ENCODE assay signal across 8 mouse cellular contexts in the genomic region with DNA sequence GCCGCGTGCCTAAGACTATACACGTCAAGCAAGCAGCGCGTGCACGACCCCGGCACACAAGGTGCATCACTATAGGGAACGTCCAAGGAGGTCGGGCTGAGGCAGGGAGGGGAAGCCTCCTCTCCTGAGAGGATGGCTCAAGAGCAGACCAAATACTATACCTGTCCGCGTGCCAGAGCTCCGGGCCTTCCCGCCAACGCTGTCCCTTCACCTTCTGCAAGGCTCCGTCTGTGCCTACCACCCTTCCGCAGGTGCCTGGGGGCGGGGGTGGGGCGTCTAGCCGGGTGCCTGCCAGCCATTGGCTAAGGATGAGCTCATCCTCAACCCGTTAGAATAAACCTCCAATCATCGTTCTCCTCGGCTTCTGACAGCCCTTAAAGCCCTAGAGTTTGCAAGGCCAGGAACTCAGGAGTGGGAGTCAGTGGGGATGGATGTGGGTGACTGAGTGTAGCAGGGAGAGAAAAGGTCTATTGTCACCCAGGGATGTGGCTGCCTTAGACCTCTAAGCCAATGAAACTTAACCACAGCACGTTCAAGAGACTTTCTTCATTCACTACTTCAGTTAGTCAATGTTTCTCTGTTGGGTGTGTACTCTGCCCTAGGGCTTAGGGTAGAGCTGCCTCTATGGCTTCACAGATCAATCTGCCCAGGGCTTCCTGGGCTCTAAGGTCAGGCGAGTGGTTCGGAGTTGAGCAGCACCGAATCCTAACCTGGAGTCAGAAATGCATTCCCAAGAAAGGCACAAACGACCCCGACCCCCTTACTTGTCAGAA. TPM values are rescaled to one million over a fixed set of nuclear protein-coding genes. Genes with fewer than 3 reads are reported as not detected.
A peak's percentile ranks its signal among the peaks of the same experiment; 100 is the strongest.
DNase-seq lines count a peak whose midpoint lies in the region; ATAC-seq lines count a peak whose summit lies in the region.

TSS of gene Rps6kl1 (minus strand) at position 263 of the 773 bp plus-strand sequence.

- H3K27me3 ChIP-seq in heart, embryonic 10.5 days (ENCODE audit: insufficient read depth, poor library complexity, severe bottlenecking) = peaks cover 35% of the 10 kb centered on the region
- H3K27me3 ChIP-seq in heart, embryonic 14.5 days (ENCODE audit: control insufficient read depth, insufficient read depth, low read length) = no peaks in the 10 kb centered on the region; the same call in 1 of the 2 replicates
- H3K27me3 ChIP-seq in liver, embryonic 12.5 days (replicated peaks) = peaks cover 63% of the 10 kb centered on the region

- peak within 1 kb of the TSS; percentile 53; the same call in 1 of the 2 replicates for H3K9ac ChIP-seq in heart, embryonic 14.5 days (ENCODE audit: low read length)
- peak within 1 kb of the TSS; percentile 40; the same call in 1 of the 2 replicates for H3K9ac ChIP-seq in liver, embryonic 12.5 days

- H3K4me2 ChIP-seq in heart, embryonic 14.5 days (ENCODE audit: low read length) = peak within 1 kb of the TSS; percentile 63
- H3K4me2 ChIP-seq in liver, embryonic 12.5 days = peak within 1 kb of the TSS; percentile 68

- peak within 1 kb of the TSS; percentile 56 for H3K4me3 ChIP-seq in heart, embryonic 10.5 days
- peak within 1 kb of the TSS; percentile 14 to 32 for H3K4me3 ChIP-seq in heart, embryonic 14.5 days (ENCODE audit: control insufficient read depth in 1 of 2, insufficient read depth in 1 of 2, low read depth in 1 of 2, low read length in 2 of 2)
- peak within 1 kb of the TSS; percentile 33 for H3K4me3 ChIP-seq in liver, embryonic 12.5 days

- peak within 1 kb of the TSS; percentile 44; the same call in 1 of the 2 replicates for H3K27ac ChIP-seq in heart, embryonic 10.5 days
- H3K27ac ChIP-seq in heart, embryonic 14.5 days (replicated peaks in 1 of 2; ENCODE audit: control insufficient read depth in 1 of 2, insufficient read depth in 1 of 2, low read depth in 2 of 2, low read length in 2 of 2) = no peak within 1 kb of the TSS
- H3K27ac ChIP-seq in liver, embryonic 12.5 days = no peak within 1 kb of the TSS

- peaks cover 35% of the 10 kb centered on the region for H3K4me1 ChIP-seq in heart, embryonic 10.5 days
- H3K4me1 ChIP-seq in heart, embryonic 14.5 days (ENCODE audit: control insufficient read depth in 2 of 2, insufficient read depth in 2 of 2, low read length in 2 of 2) = peaks cover 6 to 16% of the 10 kb centered on the region in 2 experiments
- H3K4me1 ChIP-seq in liver, embryonic 12.5 days = peaks cover 16% of the 10 kb centered on the region

- no peak for DNase-seq in heart, embryonic 10.5 days (ENCODE audit: low spot score)
- DNase-seq in heart, postnatal 4 days = no peak
- peak; percentile 54 for DNase-seq in embryo, embryonic 10.5 days (ENCODE audit: low spot score)
- DNase-seq in kidney, postnatal 36 days = peak; percentile 37 to 64
- DNase-seq in neural tube, embryonic 10.5 days (ENCODE audit: extremely low spot score, low spot score) = peak; percentile 49
- peak; percentile 85 for DNase-seq in thymus, postnatal 14 days

- H3K36me3 ChIP-seq in heart, embryonic 10.5 days = no peaks in the 10 kb centered on the region
- H3K36me3 ChIP-seq in heart, embryonic 14.5 days (ENCODE audit: control insufficient read depth, insufficient read depth, low read length) = no peaks in the 10 kb centered on the region
- H3K36me3 ChIP-seq in liver, embryonic 12.5 days = no peaks in the 10 kb centered on the region

- peak; percentile 62; the same call in 1 of the 2 replicates for ATAC-seq in heart, embryonic 14.5 days (ENCODE audit: insufficient number of reproducible peaks, insufficient read depth, low FRiP score, low read depth)
- ATAC-seq in liver, embryonic 12.5 days = peak; percentile 82

- no peaks in the 10 kb centered on the region for H3K9me3 ChIP-seq in heart, embryonic 10.5 days
- no peaks in the 10 kb centered on the region for H3K9me3 ChIP-seq in heart, embryonic 14.5 days (ENCODE audit: control insufficient read depth, low read length)
- H3K9me3 ChIP-seq in liver, embryonic 12.5 days (replicated peaks) = no peaks in the 10 kb centered on the region

- WGBS in heart, embryonic 10.5 days = 16% methylated on average over 28 of the region's 28 CpGs
- 13% methylated on average over 28 of the region's 28 CpGs for WGBS in heart, embryonic 14.5 days
- WGBS in liver, embryonic 12.5 days (ENCODE audit: insufficient replicate concordance) = 14% methylated on average over 28 of the region's 28 CpGs

RNA-seq across cellular contexts. Expression of gene Rps6kl1, which starts in this region (rescaled TPM):
- polyA plus RNA-seq in heart, embryonic 10.5 days (2016; fragmentation: Nextera tagmentation; extraction: Ambion mirVana) = 1.4 and 1.5 TPM in 2 replicates
- 1 to 10 TPM; 2.3 to 3.0 TPM for total RNA-seq in heart, postnatal 4 days (2021)
- polyA plus RNA-seq in heart, embryonic 14.5 days (2014; fragmentation: Nextera tagmentation; extraction: Ambion mirVana) = 0.77 and 1.1 TPM in 2 replicates
- 0.57 and 0.60 TPM in 2 replicates for polyA plus RNA-seq in liver, embryonic 12.5 days (2016; fragmentation: Nextera tagmentation; extraction: Ambion mirVana)

Comparison
In these comparisons a context has a peak if more than half of its experiments do, and no peak if none do; other contexts are left out.
1. Peak in ATAC-seq, H3K4me3 ChIP-seq, H3K9ac ChIP-seq and H3K4me2 ChIP-seq in liver, embryonic 12.5 days; RNA of the gene not detected or under 1 TPM.
2. DNase-seq: peak in embryo, embryonic 10.5 days (single experiment), kidney, postnatal 36 days (2 of 2), neural tube, embryonic 10.5 days (single experiment) and thymus, postnatal 14 days (single experiment); none in heart, embryonic 10.5 days (single experiment) and heart, postnatal 4 days (single experiment).
3. Peak in every context shown above with its lines, with median percentiles within 50 percentile points of each other: H3K4me3 ChIP-seq.